Mouse (Mus musculus) heart, embryonic 12.5 days (tissue): ENCODE measurements around the gene Acta1. TPM values are rescaled to one million over a fixed set of nuclear protein-coding genes. Genes with fewer than 3 reads are reported as not detected.
A peak's percentile ranks its signal among the peaks of the same experiment; 100 is the strongest.

Source experiments
- ATAC-seq: fragments of 200-750 bp; cut with Nextera tagmentation; 2 replicates; pipeline ENCODE4 v1.8.0; 2017; ENCODE audit warnings: moderate TSS enrichment, moderate library complexity; ENCODE audit not compliant: insufficient number of reproducible peaks, low FRiP score
- H3K27ac ChIP-seq: fragments of 300-500 bp; sonication (generic); 2 replicates; pipeline ENCODE4 v1.5.1; 2016; ENCODE audit warnings: mild to moderate bottlenecking, moderate library complexity; ENCODE audit not compliant: poor library complexity, severe bottlenecking
- H3K27me3 ChIP-seq: fragments of 300-500 bp; sonication (generic); replicated peaks from 2 replicates; pipeline ENCODE4 v1.6.1; 2016; ENCODE audit warnings: mild to moderate bottlenecking, moderate library complexity
- H3K36me3 ChIP-seq: fragments of 300-500 bp; sonication (generic); 2 replicates; pipeline ENCODE4 v1.6.1; 2016; ENCODE audit warnings: mild to moderate bottlenecking, moderate library complexity
- H3K4me1 ChIP-seq: fragments of 300-500 bp; sonication (generic); replicated peaks from 2 replicates; pipeline ENCODE4 v1.6.1; 2016; ENCODE audit warnings: mild to moderate bottlenecking
- H3K4me2 ChIP-seq: fragments of 300-500 bp; sonication (generic); 2 replicates; pipeline ENCODE4 v1.6.1; 2016; ENCODE audit warnings: mild to moderate bottlenecking, moderate library complexity
- H3K4me3 ChIP-seq: fragments of 300-500 bp; sonication (generic); 2 replicates; pipeline ENCODE4 v1.5.1; 2016; ENCODE audit warnings: mild to moderate bottlenecking
- H3K9ac ChIP-seq: fragments of 300-500 bp; sonication (generic); 2 replicates; pipeline ENCODE4 v1.6.1; 2016; ENCODE audit warnings: mild to moderate bottlenecking, moderate library complexity
- H3K9me3 ChIP-seq: fragments of 300-500 bp; sonication (generic); replicated peaks from 2 replicates; pipeline ENCODE4 v1.6.1; 2016; ENCODE audit warnings: mild to moderate bottlenecking, moderate library complexity
- WGBS: fragments of 180-500 bp; shearing (Covaris S2); methylation state at CpG from one replicate; pipeline ENCODE4 v1.1.7; 2016; 5-methylcytosine and 5-hydroxymethylcytosine counted together
- polyA plus RNA-seq: library from polyadenylated mRNA; unstranded; fragments of >200 nt; fragmentation: Nextera tagmentation; extraction: Ambion mirVana; gene quantifications from 2 replicates; pipeline ENCODE4 v1.2.1, GENCODE M21; 2016

Gene Acta1
- polyA plus RNA-seq, 1 experiment from 2014 or later: 481 TPM

DNA sequence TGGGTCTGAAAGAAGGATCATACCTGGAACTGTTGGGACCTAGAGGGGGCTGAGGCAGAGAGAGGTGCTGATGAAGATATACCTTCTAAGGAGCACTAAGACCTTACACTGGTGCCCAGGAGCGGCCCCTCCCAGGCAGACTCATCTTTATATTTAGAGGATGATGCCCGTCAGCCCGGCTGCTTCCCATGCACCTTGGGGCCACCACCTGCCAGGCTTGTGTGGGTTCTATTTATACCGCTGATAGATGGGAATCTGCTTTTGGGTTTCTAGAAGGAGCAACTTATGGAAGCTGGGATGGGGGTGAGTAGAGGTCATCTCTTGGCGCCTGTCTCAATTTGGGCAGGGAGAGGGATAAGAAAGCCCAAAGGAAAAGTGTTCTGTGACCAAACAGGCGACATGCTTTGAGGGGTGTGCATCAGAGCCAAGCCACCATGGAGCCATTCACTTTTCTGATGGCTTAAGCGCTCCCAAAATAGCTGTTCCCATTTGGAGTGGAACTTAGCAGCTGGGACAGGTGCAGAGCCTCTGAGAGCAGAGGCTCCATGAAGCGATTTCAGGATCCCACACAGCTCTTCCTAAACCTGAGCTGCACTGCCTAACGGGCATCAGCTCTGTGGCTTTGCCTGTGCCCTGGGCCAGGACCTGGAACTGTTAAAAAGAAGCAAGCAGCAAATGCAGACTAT lies 1.3 kb upstream of the Acta1 start:
- no peak overlapping the region for H3K9ac ChIP-seq
- peaks cover 56% of the 10 kb centered on the region for H3K27me3 ChIP-seq
- WGBS: 64% methylated on average over 9 of the region's 9 CpGs
- no peak for ATAC-seq
- H3K4me3 ChIP-seq: no peak overlapping the region
- H3K4me2 ChIP-seq: no peak overlapping the region
- peaks cover 30% of the 10 kb centered on the region for H3K4me1 ChIP-seq
- H3K9me3 ChIP-seq: no peaks in the 10 kb centered on the region
- peaks cover 22% of the 10 kb centered on the region for H3K36me3 ChIP-seq
- no peak overlapping the region for H3K27ac ChIP-seq

- 82% methylated on average over 4 of the region's 4 CpGs for WGBS
- Histone ChIP-seq H3K4me2 (no peak overlapping the region), H3K36me3 (peaks cover 16% of the 10 kb centered on the region), H3K27ac (no peak overlapping the region), H3K4me3 (no peak overlapping the region), H3K27me3 (peaks cover 59% of the 10 kb centered on the region), H3K9me3 (no peaks in the 10 kb centered on the region), H3K4me1 (peaks cover 30% of the 10 kb centered on the region), H3K9ac (no peak overlapping the region)
- ATAC-seq: no peak
Measured at GRCm38 (mm10) chr8:123895230-123895629, 679 bp upstream of the Acta1 start.

GRCm38 (mm10) chr8:123893413-123893812 lies 1.1 kb downstream of the Acta1 start:
- 0 out of 2 replicates have a peak overlapping the region, but pooled peaks have one; percentile 5 for H3K4me3 ChIP-seq
- no peaks in the 10 kb centered on the region for H3K9me3 ChIP-seq
- H3K4me1 ChIP-seq: peaks cover 30% of the 10 kb centered on the region
- 54% methylated on average over 11 of the region's 11 CpGs for WGBS
- ATAC-seq: no peak
- no peak overlapping the region for H3K9ac ChIP-seq
- no peak overlapping the region for H3K27ac ChIP-seq
- peaks cover 70% of the 10 kb centered on the region for H3K27me3 ChIP-seq
- 0 out of 2 replicates have a peak, but pooled peaks cover under 1% of the 10 kb centered on the region for H3K36me3 ChIP-seq
- H3K4me2 ChIP-seq: peak overlapping the region; percentile 46

GRCm38 (mm10) chr8:123892586-123893155 lies 1.9 kb downstream of the Acta1 start:
- Histone ChIP-seq H3K9me3 (no peaks in the 10 kb centered on the region), H3K4me3 (peak overlapping the region; percentile 16), H3K27ac (no peak overlapping the region), H3K27me3 (peaks cover 70% of the 10 kb centered on the region), H3K4me2 (peak overlapping the region; percentile 46), H3K4me1 (peaks cover 30% of the 10 kb centered on the region), H3K36me3 (no peaks in the 10 kb centered on the region), H3K9ac (0 out of 2 replicates have a peak overlapping the region, but pooled peaks have one; percentile 24)
- WGBS: 14% methylated on average over 30 of the region's 30 CpGs
- no peak for ATAC-seq

GRCm38 (mm10) chr8:123891883-123892585 lies 2.5 kb downstream of the Acta1 start:
- Histone ChIP-seq H3K4me3 (peak overlapping the region; percentile 16), H3K4me1 (peaks cover 30% of the 10 kb centered on the region), H3K27me3 (peaks cover 70% of the 10 kb centered on the region), H3K27ac (no peak overlapping the region), H3K9ac (no peak overlapping the region), H3K9me3 (no peaks in the 10 kb centered on the region), H3K36me3 (no peaks in the 10 kb centered on the region), H3K4me2 (peak overlapping the region; percentile 46)
- ATAC-seq: no peak
- WGBS: 5% methylated on average over 49 of the region's 49 CpGs

DNA sequence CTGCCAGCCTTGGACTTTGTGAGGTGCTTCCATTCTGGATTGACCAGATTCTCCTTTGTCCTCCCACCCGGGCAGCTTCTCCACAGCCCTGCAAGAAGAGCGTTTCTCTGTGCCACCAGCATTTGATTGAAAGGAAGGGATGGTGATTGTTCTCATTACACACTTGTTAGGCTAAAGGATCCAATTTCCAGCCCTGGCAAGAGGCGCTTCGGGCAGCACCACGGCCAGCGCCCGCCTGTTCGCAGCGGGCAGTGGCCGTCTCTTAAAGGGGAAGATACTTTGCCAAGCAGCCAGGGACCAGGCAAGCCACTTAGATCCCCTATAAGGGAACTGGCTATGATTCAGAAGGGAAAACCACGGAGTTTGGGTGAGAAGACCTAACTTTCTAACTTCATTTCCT lies 3.3 kb downstream of the Acta1 start:
- Histone ChIP-seq H3K4me2 (peak overlapping the region; percentile 46), H3K27me3 (peaks cover 73% of the 10 kb centered on the region), H3K9me3 (no peaks in the 10 kb centered on the region), H3K4me3 (no peak overlapping the region), H3K9ac (no peak overlapping the region), H3K4me1 (peaks cover 30% of the 10 kb centered on the region), H3K36me3 (no peaks in the 10 kb centered on the region), H3K27ac (no peak overlapping the region)
- ATAC-seq: no peak
- WGBS: 2% methylated on average over 11 of the region's 11 CpGs

- WGBS: 69% methylated on average over 4 of the region's 4 CpGs
- no peaks in the 10 kb centered on the region for H3K36me3 ChIP-seq
- no peak for ATAC-seq
Measured at GRCm38 (mm10) chr8:123889797-123890196, 4.8 kb downstream of the Acta1 start.

DNA sequence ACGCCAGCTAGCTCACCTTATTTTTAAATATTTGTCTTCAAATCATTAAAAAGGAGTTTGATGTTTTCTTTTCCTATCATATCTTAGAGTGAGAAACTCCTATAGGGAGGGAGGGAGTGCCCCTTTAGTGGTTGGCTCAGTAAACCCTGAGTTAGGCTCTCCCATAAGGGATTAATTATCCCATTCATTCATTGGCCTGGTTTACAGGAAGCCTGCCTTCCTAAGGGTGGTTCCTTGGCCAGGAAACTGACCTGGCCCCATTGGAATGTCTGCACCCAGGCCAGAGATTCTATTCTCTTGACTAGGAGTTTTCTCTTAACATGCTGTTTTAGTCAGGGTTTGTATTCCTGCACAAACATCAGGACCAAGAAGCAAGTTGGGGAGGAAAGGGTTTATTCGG lies 6.6 kb downstream of the Acta1 start:
- Histone ChIP-seq H3K36me3 (no peaks in the 10 kb centered on the region), H3K4me1 (peaks cover 35% of the 10 kb centered on the region), H3K9ac (no peak overlapping the region), H3K4me3 (no peak overlapping the region), H3K27ac (no peak overlapping the region), H3K27me3 (peaks cover 52% of the 10 kb centered on the region), H3K9me3 (no peaks in the 10 kb centered on the region), H3K4me2 (no peak overlapping the region)
- WGBS: 69% methylated on average over 2 of the region's 2 CpGs
- ATAC-seq: no peak

More at GRCm38 (mm10) chr8:123889797-123890196, 4.8 kb downstream of the Acta1 start:
- H3K4me2 ChIP-seq: no peak overlapping the region
- no peak overlapping the region for H3K4me3 ChIP-seq
- H3K27me3 ChIP-seq: peaks cover 67% of the 10 kb centered on the region
- no peak overlapping the region for H3K27ac ChIP-seq
- H3K9ac ChIP-seq: no peak overlapping the region
- peaks cover 22% of the 10 kb centered on the region for H3K4me1 ChIP-seq
- no peaks in the 10 kb centered on the region for H3K9me3 ChIP-seq

GRCm38 (mm10) chr8:123887163-123887562 lies 7.4 kb downstream of the Acta1 start:
- Histone ChIP-seq H3K4me3 (no peak overlapping the region), H3K36me3 (no peaks in the 10 kb centered on the region), H3K27ac (no peak overlapping the region), H3K9me3 (no peaks in the 10 kb centered on the region), H3K9ac (no peak overlapping the region), H3K4me2 (no peak overlapping the region), H3K4me1 (peaks cover 36% of the 10 kb centered on the region), H3K27me3 (peaks cover 44% of the 10 kb centered on the region)
- ATAC-seq: no peak
- WGBS: 89% methylated on average over 4 of the region's 4 CpGs

- no peak overlapping the region for H3K4me3 ChIP-seq
- ATAC-seq: peak; percentile 59; the same call in 1 of the 2 replicates
- peak overlapping the region; percentile 51 for H3K4me2 ChIP-seq
- H3K27ac ChIP-seq: peak overlapping the region; percentile 63
- H3K9ac ChIP-seq: 0 out of 2 replicates have a peak overlapping the region, but pooled peaks have one; percentile 39
- peaks cover 30% of the 10 kb centered on the region for H3K27me3 ChIP-seq
- no peaks in the 10 kb centered on the region for H3K9me3 ChIP-seq
- WGBS: 11% methylated on average over 14 of the region's 14 CpGs
- no peaks in the 10 kb centered on the region for H3K36me3 ChIP-seq
- peaks cover 28% of the 10 kb centered on the region for H3K4me1 ChIP-seq
Measured at GRCm38 (mm10) chr8:123884721-123885565, 9.6 kb downstream of the Acta1 start.
